19 mouse cellular contexts compared by ENCODE assay signal in genomic region chr2:72644151-72644843, GRCm38 (mm10).
A peak's percentile ranks its signal among the peaks of the same experiment; 100 is the strongest.
DNase-seq lines count a peak whose midpoint lies in the region; ATAC-seq and TF ChIP-seq lines count a peak whose summit lies in the region.
"Had no signal": no experiment of that assay in that cellular context is flagged by ENCODE, and none has a peak within 500 bp of the region (broad histone marks: within the 10 kb centered on the region; RNA-seq: fewer than 3 reads in every experiment).

No protein-coding gene starts in this region.

- no peak overlapping the region for H3K4me3 ChIP-seq in midbrain, embryonic 11.5 days (ENCODE audit: low read depth, low read length)
- H3K4me3 ChIP-seq in midbrain, embryonic 10.5 days = no peak overlapping the region
- H3K4me3 ChIP-seq: erythroblast, embryonic 14.5 days; heart, embryonic 12.5 days; hindbrain, embryonic 10.5 days; liver, embryonic 15.5 days; megakaryocyte, embryonic 14.5 days; neural tube, embryonic 12.5 days had no signal

- CTCF ChIA-PET in Patski (lab: Charles Lee) = interaction anchor here (0.6 kb wide), 1 partner anchor 67 kb away, joined by 3 read pairs; no protein-coding TSS in a partner anchor

- in situ Hi-C loops in Patski (cut with MboI; ENCODE audit: low pct_unique_long_range_greater_than_20kb) = no loop called here

- ATAC-seq in midbrain, embryonic 11.5 days (ENCODE audit: low FRiP score) = no peak
- ATAC-seq in Patski = no peak
- ATAC-seq: forebrain, embryonic 14.5 days had no signal

- H3K9me3 ChIP-seq in midbrain, embryonic 11.5 days (ENCODE audit: control insufficient read depth, low read length) = no peaks in the 10 kb centered on the region
- no peaks in the 10 kb centered on the region for H3K9me3 ChIP-seq in midbrain, embryonic 10.5 days (replicated peaks)
- H3K9me3 ChIP-seq: hindbrain, embryonic 10.5 days; liver, embryonic 15.5 days; neural tube, embryonic 12.5 days had no signal

- H3K27me3 ChIP-seq in midbrain, embryonic 11.5 days (ENCODE audit: control insufficient read depth, insufficient read depth, low read length) = 0 out of 2 replicates have a peak, but pooled peaks cover 2% of the 10 kb centered on the region
- peaks cover 9% of the 10 kb centered on the region; the same call in 1 of the 2 replicates for H3K27me3 ChIP-seq in midbrain, embryonic 10.5 days (ENCODE audit: low read depth, poor library complexity, severe bottlenecking)
- no peaks in the 10 kb centered on the region for H3K27me3 ChIP-seq in Patski
- H3K27me3 ChIP-seq: heart, embryonic 12.5 days; liver, embryonic 15.5 days; neural tube, embryonic 12.5 days had no signal

- TF ChIP-seq CTCF in Patski (IDR thresholded peaks at IDR 0.05) = peak; percentile 22

- no peaks in the 10 kb centered on the region for H3K4me1 ChIP-seq in midbrain, embryonic 11.5 days (ENCODE audit: control insufficient read depth, insufficient read depth, low read length)
- peaks cover 12% of the 10 kb centered on the region; the same call in 1 of the 2 replicates for H3K4me1 ChIP-seq in midbrain, embryonic 10.5 days
- H3K4me1 ChIP-seq: liver, embryonic 15.5 days; megakaryocyte, embryonic 14.5 days had no signal

- H3K27ac ChIP-seq in midbrain, embryonic 11.5 days (ENCODE audit: low read depth, low read length) = no peak overlapping the region
- no peak overlapping the region for H3K27ac ChIP-seq in midbrain, embryonic 10.5 days (replicated peaks)
- H3K27ac ChIP-seq: hindbrain, embryonic 10.5 days; liver, embryonic 15.5 days; neural tube, embryonic 12.5 days had no signal

- no peak overlapping the region for H3K4me2 ChIP-seq in midbrain, embryonic 11.5 days
- H3K4me2 ChIP-seq: heart, embryonic 12.5 days; liver, embryonic 15.5 days; neural tube, embryonic 12.5 days had no signal

- 84% methylated on average over 10 of the region's 10 CpGs for WGBS in midbrain, embryonic 11.5 days
- WGBS in midbrain, embryonic 10.5 days = 85% methylated on average over 10 of the region's 10 CpGs

- POLR2A ChIA-PET in Patski (lab: Charles Lee) = interaction anchor here (0.6 kb wide), 2 partner anchors 84 to 418 kb away, joined by 3 read pairs; no protein-coding TSS in a partner anchor

- DNase-seq in layer of hippocampus, adult 11-12 months (ENCODE audit: low spot score) = peak; percentile 32
- no peak for DNase-seq in layer of hippocampus, postnatal 14 days (ENCODE audit: low spot score in 2 of 2)
- peak; percentile 51 for DNase-seq in midbrain, embryonic 11.5 days (ENCODE audit: low spot score, missing footprints)
- no peak for DNase-seq in midbrain, embryonic 10.5 days (ENCODE audit: low spot score)
- DNase-seq in Patski (ENCODE audit: low read depth, low spot score) = no peak
- peak; percentile 37 to 45 for DNase-seq in layer of hippocampus, postnatal 36 days
- DNase-seq in spleen, postnatal 4 days (ENCODE audit: low spot score in 2 of 2) = no peak
- DNase-seq: adrenal gland, adult 8-10 months; cerebellum, adult 18-20 months; cerebellum, postnatal 36 days; lung, postnatal 10 days; thymus, adult 2 months had no signal

- no peaks in the 10 kb centered on the region for H3K36me3 ChIP-seq in midbrain, embryonic 11.5 days (ENCODE audit: control insufficient read depth, insufficient read depth, low read length)
- H3K36me3 ChIP-seq in midbrain, embryonic 10.5 days = no peaks in the 10 kb centered on the region
- H3K36me3 ChIP-seq: heart, embryonic 12.5 days; hindbrain, embryonic 10.5 days; liver, embryonic 15.5 days; neural tube, embryonic 12.5 days had no signal

- H3K9ac ChIP-seq in midbrain, embryonic 11.5 days (ENCODE audit: low read length) = no peak overlapping the region
- H3K9ac ChIP-seq: heart, embryonic 12.5 days; liver, embryonic 15.5 days; neural tube, embryonic 12.5 days had no signal

Comparison
In these comparisons a context has a peak if more than half of its experiments do, and no peak if none do; other contexts are left out.
1. DNase-seq: peak in layer of hippocampus, adult 11-12 months (single experiment), midbrain, embryonic 11.5 days (single experiment) and layer of hippocampus, postnatal 36 days (2 of 2); none in layer of hippocampus, postnatal 14 days (0 of 2), midbrain, embryonic 10.5 days (single experiment), Patski (single experiment) and spleen, postnatal 4 days (0 of 2).